Mouse (Mus musculus) heart, postnatal 0 days (tissue): Measurements from ENCODE around the gene Triap1.

Source experiments
- CTCF ChIP-seq: IDR thresholded peaks from 2 replicates; pipeline ENCODE4 v1.5.1; 2016; ENCODE audit warnings: antibody characterized with exemption, control low read depth, low read depth
- EP300 ChIP-seq: IDR thresholded peaks from 2 replicates; pipeline ENCODE4 v1.6.1; 2016; ENCODE audit warnings: antibody characterized with exemption, low read depth

GRCm38 (mm10) chr5:115362819-115363714 lies 22.0 kb downstream of the Triap1 start:
- TF ChIP-seq CTCF (no peak), EP300 (no peak)
